Comparison of ENCODE assay signal across 8 mouse cellular contexts in genomic region chr19:10041388-10042148, GRCm38 (mm10). TPM values are rescaled to one million over a fixed set of nuclear protein-coding genes. Genes with fewer than 3 reads are reported as not detected.
DNase-seq lines count a peak whose midpoint lies in the region; ATAC-seq and TF ChIP-seq lines count a peak whose summit lies in the region.

Fads3 (plus strand) TSS chr19:10041569.

- peak within 1 kb of the TSS; percentile 63 for H3K9ac ChIP-seq in forebrain, embryonic 11.5 days (ENCODE audit: low read length)
- peak within 1 kb of the TSS; percentile 83 for H3K9ac ChIP-seq in heart, embryonic 14.5 days (ENCODE audit: low read length)
- peak within 1 kb of the TSS; percentile 59 for H3K9ac ChIP-seq in liver, embryonic 14.5 days (replicated peaks)
- H3K9ac ChIP-seq in stomach, embryonic 14.5 days (replicated peaks; ENCODE audit: low read depth, low read length): peak within 1 kb of the TSS; percentile 60

- peak within 1 kb of the TSS; percentile 98 for H3K4me2 ChIP-seq in forebrain, embryonic 11.5 days (ENCODE audit: low read depth, low read length, severe bottlenecking)
- H3K4me2 ChIP-seq in heart, embryonic 14.5 days (ENCODE audit: low read length): peak within 1 kb of the TSS; percentile 87
- H3K4me2 ChIP-seq in liver, embryonic 14.5 days (ENCODE audit: low read depth): peak within 1 kb of the TSS; percentile 87
- H3K4me2 ChIP-seq in stomach, embryonic 14.5 days (replicated peaks; ENCODE audit: low read depth, low read length): peak within 1 kb of the TSS; percentile 96

- peak; percentile 91 for ATAC-seq in forebrain, embryonic 11.5 days (replicated peaks; ENCODE audit: low FRiP score)
- ATAC-seq in heart, embryonic 14.5 days (ENCODE audit: insufficient number of reproducible peaks, insufficient read depth, low FRiP score, low read depth): peak; percentile 81
- peak; percentile 77 for ATAC-seq in liver, embryonic 14.5 days (ENCODE audit: insufficient read depth)
- peak; percentile 89 for ATAC-seq in stomach, embryonic 14.5 days (ENCODE audit: insufficient number of reproducible peaks, insufficient read depth, low FRiP score, low read depth)

- peaks cover 4% of the 10 kb centered on the region; the same call in 1 of the 2 replicates for H3K4me1 ChIP-seq in forebrain, embryonic 11.5 days (replicated peaks; ENCODE audit: control insufficient read depth, insufficient read depth, low read length)
- H3K4me1 ChIP-seq in heart, embryonic 14.5 days (ENCODE audit: control insufficient read depth in 2 of 2, insufficient read depth in 2 of 2, low read length in 2 of 2): peaks cover 43 to 83% of the 10 kb centered on the region in 2 experiments
- H3K4me1 ChIP-seq in liver, embryonic 14.5 days (replicated peaks; ENCODE audit: control insufficient read depth in 2 of 2, insufficient read depth in 2 of 2, low read length in 1 of 2): peaks cover 16 to 37% of the 10 kb centered on the region in 2 experiments
- H3K4me1 ChIP-seq in stomach, embryonic 14.5 days (ENCODE audit: control insufficient read depth, insufficient read depth, low read length): peaks cover 28% of the 10 kb centered on the region

- H3K27me3 ChIP-seq in forebrain, embryonic 11.5 days (ENCODE audit: control insufficient read depth, insufficient read depth, low read length): no peaks in the 10 kb centered on the region
- H3K27me3 ChIP-seq in heart, embryonic 14.5 days (ENCODE audit: control insufficient read depth, insufficient read depth, low read length): no peaks in the 10 kb centered on the region
- H3K27me3 ChIP-seq in liver, embryonic 14.5 days (ENCODE audit: control insufficient read depth, insufficient read depth, low read length): no peaks in the 10 kb centered on the region; the same call in 1 of the 2 replicates
- no peaks in the 10 kb centered on the region for H3K27me3 ChIP-seq in stomach, embryonic 14.5 days (ENCODE audit: control insufficient read depth, insufficient read depth, low read length)

- H3K4me3 ChIP-seq in forebrain, embryonic 11.5 days (ENCODE audit: low read depth, low read length): peak within 1 kb of the TSS; percentile 59
- peak within 1 kb of the TSS; percentile 57 to 82 for H3K4me3 ChIP-seq in heart, embryonic 14.5 days (ENCODE audit: control insufficient read depth in 1 of 2, insufficient read depth in 1 of 2, low read depth in 1 of 2, low read length in 2 of 2)
- H3K4me3 ChIP-seq in liver, embryonic 14.5 days (ENCODE audit: insufficient read depth in 1 of 2, low read depth in 2 of 2, low read length in 2 of 2): peak within 1 kb of the TSS; percentile 17 to 63
- H3K4me3 ChIP-seq in stomach, embryonic 14.5 days (ENCODE audit: low read depth, low read length): peak within 1 kb of the TSS; percentile 67

- DNase-seq in B cell, adult 2 months: peak; percentile 36 to 39
- DNase-seq in brain, adult 2 months (ENCODE audit: low read depth, low spot score): peak; percentile 89
- peak; percentile 89 for DNase-seq in forebrain, embryonic 11.5 days (ENCODE audit: low spot score)
- DNase-seq in kidney, postnatal 10 days: peak; percentile 91
- DNase-seq in liver, embryonic 14.5 days (ENCODE audit: low read depth in 3 of 3, low spot score in 3 of 3): no peak
- DNase-seq in neural tube, embryonic 10.5 days (ENCODE audit: extremely low spot score, low spot score): peak; percentile 85

- H3K9me3 ChIP-seq in forebrain, embryonic 11.5 days (ENCODE audit: control insufficient read depth, low read length): no peaks in the 10 kb centered on the region
- no peaks in the 10 kb centered on the region for H3K9me3 ChIP-seq in heart, embryonic 14.5 days (ENCODE audit: control insufficient read depth, low read length)
- H3K9me3 ChIP-seq in liver, embryonic 14.5 days (ENCODE audit: control insufficient read depth, low read length): no peaks in the 10 kb centered on the region
- H3K9me3 ChIP-seq in stomach, embryonic 14.5 days (ENCODE audit: control insufficient read depth, low read depth, low read length): no peaks in the 10 kb centered on the region

- WGBS in forebrain, embryonic 11.5 days: under 1% methylated on average over 69 of the region's 69 CpGs
- WGBS in heart, embryonic 14.5 days: under 1% methylated on average over 64 of the region's 69 CpGs
- WGBS in liver, embryonic 14.5 days (ENCODE audit: insufficient replicate concordance): under 1% methylated on average over 63 of the region's 69 CpGs
- WGBS in stomach, embryonic 14.5 days: under 1% methylated on average over 63 of the region's 69 CpGs

- TF ChIP-seq CTCF in liver, embryonic 14.5 days (IDR thresholded peaks at IDR 0.05; ENCODE audit: low read depth): no peak

- no peak for TF ChIP-seq EP300 in liver, embryonic 14.5 days (IDR thresholded peaks at IDR 0.05; ENCODE audit: low read depth)

- H3K27ac ChIP-seq in forebrain, embryonic 11.5 days (ENCODE audit: low read depth, low read length): no peak within 1 kb of the TSS
- H3K27ac ChIP-seq in heart, embryonic 14.5 days (replicated peaks in 1 of 2; ENCODE audit: control insufficient read depth in 1 of 2, insufficient read depth in 1 of 2, low read depth in 2 of 2, low read length in 2 of 2): peak within 1 kb of the TSS; percentile 97
- no peak within 1 kb of the TSS for H3K27ac ChIP-seq in liver, embryonic 14.5 days
- H3K27ac ChIP-seq in stomach, embryonic 14.5 days (ENCODE audit: low read length): peak within 1 kb of the TSS; percentile 4; the same call in 1 of the 2 replicates

- H3K36me3 ChIP-seq in forebrain, embryonic 11.5 days (ENCODE audit: control insufficient read depth, insufficient read depth, low read length): no peaks in the 10 kb centered on the region
- peaks cover 16% of the 10 kb centered on the region for H3K36me3 ChIP-seq in heart, embryonic 14.5 days (ENCODE audit: control insufficient read depth, insufficient read depth, low read length)
- peaks cover 17% of the 10 kb centered on the region for H3K36me3 ChIP-seq in liver, embryonic 14.5 days (replicated peaks; ENCODE audit: control insufficient read depth, insufficient read depth, low read depth)
- H3K36me3 ChIP-seq in stomach, embryonic 14.5 days (ENCODE audit: control insufficient read depth, insufficient read depth, low read length): no peaks in the 10 kb centered on the region

RNA-seq across cellular contexts. Expression of gene Fads3, which starts in this region (rescaled TPM):
- 5.9 and 6.1 TPM in 2 replicates for polyA plus RNA-seq in forebrain, embryonic 11.5 days (2014; fragmentation: Nextera tagmentation; extraction: Ambion mirVana)
- 25.3 and 32.5 TPM in 2 replicates for polyA plus RNA-seq in heart, embryonic 14.5 days (2014; fragmentation: Nextera tagmentation; extraction: Ambion mirVana)
- 8.2 and 8.3 TPM in 2 replicates for polyA plus RNA-seq in liver, embryonic 14.5 days (2012; rRNA removed)
- 4.4 and 5.1 TPM in 2 replicates for polyA plus RNA-seq in liver, embryonic 14.5 days (2014; fragmentation: Nextera tagmentation; extraction: Ambion mirVana)
- polyA plus RNA-seq in stomach, embryonic 14.5 days (2014; fragmentation: Nextera tagmentation; extraction: Ambion mirVana): 9.1 and 11.2 TPM in 2 replicates

Comparison
In these comparisons a context has a peak if more than half of its experiments do, and no peak if none do; other contexts are left out.
1. DNase-seq: peak in B cell, adult 2 months (2 of 2), brain, adult 2 months (single experiment), forebrain, embryonic 11.5 days (single experiment), kidney, postnatal 10 days (single experiment) and neural tube, embryonic 10.5 days (single experiment); none in liver, embryonic 14.5 days (0 of 3).
2. H3K27ac ChIP-seq: peak in heart, embryonic 14.5 days (2 of 2) and stomach, embryonic 14.5 days (single experiment); none in forebrain, embryonic 11.5 days (single experiment) and liver, embryonic 14.5 days (single experiment).
3. Peak in every context shown above with its lines, with median percentiles within 50 percentile points of each other: ATAC-seq, H3K4me2 ChIP-seq, H3K4me3 ChIP-seq and H3K9ac ChIP-seq.